Mouse (Mus musculus) E14TG2a.4 (cell line): ENCODE results near the gene Mndal.
"Not testable (repeated sequence)": the region's sequence is repeated elsewhere in the genome, so short reads cannot be mapped to it uniquely, and the experiment has no call there.

Source experiments
- CTCF ChIP-seq: conservative IDR thresholded peaks from 2 replicates; pipeline ENCODE4 v1.5.1; 2014; ENCODE audit warnings: low read length
- NANOG ChIP-seq: IDR thresholded peaks from 2 replicates; pipeline ENCODE4 v1.6.1; 2014; ENCODE audit warnings: borderline replicate concordance, low read length, mixed read lengths
- POU5F1 ChIP-seq: IDR thresholded peaks from 2 replicates; pipeline ENCODE4 v1.6.1; 2014; ENCODE audit warnings: low read length, borderline replicate concordance

DNA sequence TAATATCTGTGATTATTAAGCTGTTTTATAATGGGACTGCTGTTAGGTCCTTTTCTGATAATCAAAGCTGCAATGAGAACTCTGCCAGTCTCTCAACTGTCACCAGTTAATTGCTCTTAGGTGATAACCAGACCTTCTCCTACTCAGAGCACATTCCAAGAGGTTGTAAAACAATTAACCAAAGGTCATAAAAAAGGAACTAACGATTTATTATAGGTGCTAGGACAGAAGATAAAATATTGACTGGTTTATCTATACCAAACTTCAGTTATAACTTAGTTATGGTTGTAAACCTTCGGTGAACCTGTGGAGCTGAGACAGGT, 120.8 kb downstream of the Mndal start:
- not testable (repeated sequence) for TF ChIP-seq CTCF, POU5F1, NANOG
